Mouse (Mus musculus): ENCODE measurements at regions not wholly inside any gene's neighbourhood (a gene's known extent, or its start where the extent isn't known, plus 50 kb on each side); places are given as distances from the start of the nearest gene placed in this dataset.

- 76% methylated on average over 2 of the region's 2 CpGs for WGBS
- Histone ChIP-seq H3K9ac (ENCODE audit: low read depth, low read length) (no peak overlapping the region), H3K36me3 (ENCODE audit: control insufficient read depth, insufficient read depth, low read length) (no peaks in the 10 kb centered on the region), H3K4me1 (ENCODE audit: control insufficient read depth, insufficient read depth, low read length) (no peaks in the 10 kb centered on the region), H3K27ac (replicated peaks; ENCODE audit: insufficient read depth, low read depth, low read length) (no peak overlapping the region), H3K4me3 (ENCODE audit: insufficient read depth, low read depth, low read length) (no peak overlapping the region), H3K27me3 (ENCODE audit: control insufficient read depth, insufficient read depth, low read length) (no peaks in the 10 kb centered on the region), H3K79me2 (ENCODE audit: control insufficient read depth, insufficient read depth, low read length) (no peaks in the 10 kb centered on the region)
- DNase-seq (ENCODE audit: extremely low read depth, low read depth, low spot score) = no peak
- TF ChIP-seq POLR2A (IDR thresholded peaks at IDR 0.05; ENCODE audit: extremely low read depth, insufficient read depth, low read length) (no peak), CTCF (IDR thresholded peaks at IDR 0.05; ENCODE audit: low read depth, low read length) (no peak)
These were observed 91.5 kb upstream of the Hgf start for GRCm38 (mm10) chr5:16461795-16462194.

- Histone ChIP-seq H3K79me2 (ENCODE audit: control insufficient read depth, insufficient read depth, low read length) (no peaks in the 10 kb centered on the region), H3K9ac (ENCODE audit: low read depth, low read length) (no peak overlapping the region), H3K27me3 (ENCODE audit: control insufficient read depth, insufficient read depth, low read length) (no peaks in the 10 kb centered on the region), H3K4me1 (ENCODE audit: control insufficient read depth, insufficient read depth, low read length) (no peaks in the 10 kb centered on the region; the same call in 1 of the 2 replicates), H3K36me3 (ENCODE audit: control insufficient read depth, insufficient read depth, low read length) (no peaks in the 10 kb centered on the region), H3K4me3 (ENCODE audit: insufficient read depth, low read depth, low read length) (no peak overlapping the region), H3K27ac (replicated peaks; ENCODE audit: insufficient read depth, low read depth, low read length) (no peak overlapping the region)
- 66% methylated on average over 5 of the region's 5 CpGs for WGBS
- TF ChIP-seq CTCF (IDR thresholded peaks at IDR 0.05; ENCODE audit: low read depth, low read length) (no peak), POLR2A (IDR thresholded peaks at IDR 0.05; ENCODE audit: extremely low read depth, insufficient read depth, low read length) (no peak)
- no peak for DNase-seq (ENCODE audit: extremely low read depth, low read depth, low spot score)
These were observed 87.0 kb upstream of the Hgf start for GRCm38 (mm10) chr5:16466266-16466665.

DNA sequence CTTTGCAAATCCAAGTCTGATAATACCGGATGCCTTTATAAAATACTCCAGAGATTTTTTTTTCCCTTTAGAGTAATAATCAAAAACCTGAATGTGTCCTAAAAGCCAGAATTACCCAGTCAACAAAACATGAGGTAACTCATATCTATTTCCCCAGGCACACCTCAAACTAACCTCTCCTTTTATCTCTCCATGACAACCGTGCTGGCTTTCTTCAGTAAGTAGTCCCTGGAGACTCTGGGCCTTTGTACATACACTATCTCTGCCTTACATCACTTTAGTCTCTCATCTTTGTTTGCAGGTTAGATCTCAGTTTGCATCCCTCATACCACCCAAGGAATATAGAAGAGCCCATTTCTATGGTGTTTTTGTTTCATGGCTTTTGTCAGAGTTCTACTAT is 84.7 kb upstream of the Hgf start:
- Histone ChIP-seq H3K4me3 (ENCODE audit: insufficient read depth, low read depth, low read length) (no peak overlapping the region), H3K4me1 (ENCODE audit: control insufficient read depth, insufficient read depth, low read length) (peaks cover 4% of the 10 kb centered on the region; the same call in 1 of the 2 replicates), H3K27me3 (ENCODE audit: control insufficient read depth, insufficient read depth, low read length) (no peaks in the 10 kb centered on the region), H3K36me3 (ENCODE audit: control insufficient read depth, insufficient read depth, low read length) (no peaks in the 10 kb centered on the region), H3K79me2 (ENCODE audit: control insufficient read depth, insufficient read depth, low read length) (no peaks in the 10 kb centered on the region), H3K9ac (ENCODE audit: low read depth, low read length) (no peak overlapping the region), H3K27ac (replicated peaks; ENCODE audit: insufficient read depth, low read depth, low read length) (no peak overlapping the region)
- 56% methylated on average over 2 of the region's 2 CpGs for WGBS
- TF ChIP-seq CTCF (IDR thresholded peaks at IDR 0.05; ENCODE audit: low read depth, low read length) = no peak
- no peak for TF ChIP-seq POLR2A (IDR thresholded peaks at IDR 0.05; ENCODE audit: extremely low read depth, insufficient read depth, low read length)
- DNase-seq (ENCODE audit: extremely low read depth, low read depth, low spot score) = no peak

GRCm38 (mm10) chr5:16469221-16469620 is 84.1 kb upstream of the Hgf start:
- peaks cover 4% of the 10 kb centered on the region; the same call in 1 of the 2 replicates for H3K4me1 ChIP-seq (ENCODE audit: control insufficient read depth, insufficient read depth, low read length)
- DNase-seq (ENCODE audit: extremely low read depth, low read depth, low spot score) = no peak
- no peak overlapping the region for H3K9ac ChIP-seq (ENCODE audit: low read depth, low read length)
- TF ChIP-seq CTCF (IDR thresholded peaks at IDR 0.05; ENCODE audit: low read depth, low read length) (no peak), POLR2A (IDR thresholded peaks at IDR 0.05; ENCODE audit: extremely low read depth, insufficient read depth, low read length) (no peak)
- no peaks in the 10 kb centered on the region for H3K79me2 ChIP-seq (ENCODE audit: control insufficient read depth, insufficient read depth, low read length)
- H3K27me3 ChIP-seq (ENCODE audit: control insufficient read depth, insufficient read depth, low read length) = no peaks in the 10 kb centered on the region
- WGBS = 72% methylated on average over 2 of the region's 2 CpGs
- no peaks in the 10 kb centered on the region for H3K36me3 ChIP-seq (ENCODE audit: control insufficient read depth, insufficient read depth, low read length)
- H3K4me3 ChIP-seq (ENCODE audit: insufficient read depth, low read depth, low read length) = no peak overlapping the region
- no peak overlapping the region for H3K27ac ChIP-seq (replicated peaks; ENCODE audit: insufficient read depth, low read depth, low read length)

DNA sequence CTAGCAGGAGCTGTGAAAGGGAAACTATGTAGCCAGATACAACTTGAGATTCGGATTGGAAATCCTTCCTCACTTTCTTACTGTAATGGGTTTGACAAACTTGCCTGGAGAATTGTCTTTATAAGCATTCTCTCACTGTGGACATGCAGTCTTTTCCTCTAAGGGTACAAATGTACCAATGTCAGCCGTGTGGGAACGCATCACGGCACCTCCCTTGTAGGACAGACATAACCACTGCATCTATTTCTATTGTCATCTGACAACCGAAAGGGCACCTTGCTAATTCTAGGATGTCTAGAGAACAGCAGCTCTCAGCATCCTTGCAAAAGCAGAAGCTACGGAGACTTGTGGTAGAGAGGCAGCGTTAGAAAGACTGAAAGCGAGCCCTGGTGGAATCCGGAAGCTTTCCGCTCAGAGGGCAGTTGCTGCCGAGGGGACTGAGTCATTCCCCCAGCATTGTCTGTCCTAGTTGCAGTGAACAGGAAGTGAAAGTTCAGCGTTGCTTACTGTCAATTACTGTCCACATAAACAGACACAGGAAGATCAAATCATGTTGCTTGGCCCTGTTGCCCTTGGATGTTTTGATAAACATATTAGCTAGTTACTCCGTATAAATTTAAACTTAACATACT is 83.5 kb upstream of the Hgf start:
- peak; percentile 63 for DNase-seq (ENCODE audit: extremely low read depth, low read depth, low spot score)
- H3K9ac ChIP-seq (ENCODE audit: low read depth, low read length) = 0 out of 2 replicates have a peak overlapping the region, but pooled peaks have one; percentile 48
- H3K4me3 ChIP-seq (ENCODE audit: insufficient read depth, low read depth, low read length) = no peak overlapping the region
- TF ChIP-seq POLR2A (IDR thresholded peaks at IDR 0.05; ENCODE audit: extremely low read depth, insufficient read depth, low read length) = no peak
- no peak for TF ChIP-seq CTCF (IDR thresholded peaks at IDR 0.05; ENCODE audit: low read depth, low read length)
- H3K4me1 ChIP-seq (ENCODE audit: control insufficient read depth, insufficient read depth, low read length) = peaks cover 4% of the 10 kb centered on the region; the same call in 1 of the 2 replicates
- H3K79me2 ChIP-seq (ENCODE audit: control insufficient read depth, insufficient read depth, low read length) = no peaks in the 10 kb centered on the region
- H3K36me3 ChIP-seq (ENCODE audit: control insufficient read depth, insufficient read depth, low read length) = no peaks in the 10 kb centered on the region
- H3K27me3 ChIP-seq (ENCODE audit: control insufficient read depth, insufficient read depth, low read length) = no peaks in the 10 kb centered on the region
- 54% methylated on average over 13 of the region's 13 CpGs for WGBS
- peak overlapping the region; percentile 82 for H3K27ac ChIP-seq (replicated peaks; ENCODE audit: insufficient read depth, low read depth, low read length)

- no peak overlapping the region for H3K4me3 ChIP-seq (ENCODE audit: insufficient read depth, low read depth, low read length)
- H3K4me1 ChIP-seq (ENCODE audit: control insufficient read depth, insufficient read depth, low read length) = peaks cover 4% of the 10 kb centered on the region; the same call in 1 of the 2 replicates
- no peaks in the 10 kb centered on the region for H3K36me3 ChIP-seq (ENCODE audit: control insufficient read depth, insufficient read depth, low read length)
- 24% methylated on average over 10 of the region's 10 CpGs for WGBS
- no peak overlapping the region for H3K9ac ChIP-seq (ENCODE audit: low read depth, low read length)
- DNase-seq (ENCODE audit: extremely low read depth, low read depth, low spot score) = peak; percentile 55
- peak overlapping the region; percentile 82 for H3K27ac ChIP-seq (replicated peaks; ENCODE audit: insufficient read depth, low read depth, low read length)
- H3K79me2 ChIP-seq (ENCODE audit: control insufficient read depth, insufficient read depth, low read length) = no peaks in the 10 kb centered on the region
- no peaks in the 10 kb centered on the region for H3K27me3 ChIP-seq (ENCODE audit: control insufficient read depth, insufficient read depth, low read length)
- TF ChIP-seq CTCF (IDR thresholded peaks at IDR 0.05; ENCODE audit: low read depth, low read length) (no peak), POLR2A (IDR thresholded peaks at IDR 0.05; ENCODE audit: extremely low read depth, insufficient read depth, low read length) (no peak)
These were observed 82.8 kb upstream of the Hgf start for GRCm38 (mm10) chr5:16470366-16470982.
